ENCODE assay signal across 7 mouse cellular contexts in genomic region chr8:70609849-70610795, GRCm38 (mm10). TPM values are rescaled to one million over a fixed set of nuclear protein-coding genes. Genes with fewer than 3 reads are reported as not detected.
A peak's percentile ranks its signal among the peaks of the same experiment; 100 is the strongest.
DNase-seq lines count a peak whose midpoint lies in the region; ATAC-seq lines count a peak whose summit lies in the region.

No protein-coding gene starts in this region.

- H3K4me2 ChIP-seq in intestine, embryonic 14.5 days (ENCODE audit: low read length): peak overlapping the region; percentile 98
- H3K4me2 ChIP-seq in midbrain, embryonic 11.5 days: peak overlapping the region; percentile 92

- ATAC-seq in intestine, embryonic 14.5 days (replicated peaks; ENCODE audit: low FRiP score, low TSS enrichment, low read depth): peak; percentile 72
- ATAC-seq in midbrain, embryonic 11.5 days (ENCODE audit: low FRiP score): peak; percentile 60

- H3K36me3 ChIP-seq in intestine, embryonic 14.5 days (ENCODE audit: control insufficient read depth, insufficient read depth, low read length): no peaks in the 10 kb centered on the region
- peaks cover 14% of the 10 kb centered on the region for H3K36me3 ChIP-seq in limb, embryonic 10.5 days
- H3K36me3 ChIP-seq in midbrain, embryonic 11.5 days (ENCODE audit: control insufficient read depth, insufficient read depth, low read length): no peaks in the 10 kb centered on the region

- H3K27me3 ChIP-seq in intestine, embryonic 14.5 days (replicated peaks; ENCODE audit: control insufficient read depth, insufficient read depth, low read length): no peaks in the 10 kb centered on the region
- H3K27me3 ChIP-seq in limb, embryonic 10.5 days (ENCODE audit: low read depth, poor library complexity, severe bottlenecking): no peaks in the 10 kb centered on the region
- no peaks in the 10 kb centered on the region; the same call in 1 of the 2 replicates for H3K27me3 ChIP-seq in midbrain, embryonic 11.5 days (ENCODE audit: control insufficient read depth, insufficient read depth, low read length)

- H3K27ac ChIP-seq in intestine, embryonic 14.5 days (ENCODE audit: low read depth): peak overlapping the region; percentile 100
- H3K27ac ChIP-seq in limb, embryonic 10.5 days: peak overlapping the region; percentile 99
- H3K27ac ChIP-seq in midbrain, embryonic 11.5 days (ENCODE audit: low read depth, low read length): peak overlapping the region; percentile 93

- peak overlapping the region; percentile 48 for H3K4me3 ChIP-seq in intestine, embryonic 14.5 days (ENCODE audit: low read depth, low read length)
- peak overlapping the region; percentile 87 for H3K4me3 ChIP-seq in limb, embryonic 10.5 days
- H3K4me3 ChIP-seq in midbrain, embryonic 11.5 days (ENCODE audit: low read depth, low read length): peak overlapping the region; percentile 42

- under 1% methylated on average over 41 of the region's 45 CpGs for WGBS in intestine, embryonic 14.5 days
- 1% methylated on average over 43 of the region's 45 CpGs for WGBS in limb, embryonic 10.5 days
- 1% methylated on average over 45 of the region's 45 CpGs for WGBS in midbrain, embryonic 11.5 days

- DNase-seq in adrenal gland, adult (ENCODE audit: inconsistent age in 2 of 2, low spot score in 1 of 2): peak; percentile 94 to 95
- peak; percentile 89 for DNase-seq in embryo, embryonic 11.5 days (ENCODE audit: low read depth, low spot score)
- DNase-seq in gastrocnemius, postnatal 36 days: peak; percentile 79 to 92
- DNase-seq in intestine, embryonic 14.5 days (ENCODE audit: low spot score): peak; percentile 92
- peak; percentile 93 for DNase-seq in limb, embryonic 10.5 days (ENCODE audit: low spot score)
- peak; percentile 98 for DNase-seq in midbrain, embryonic 11.5 days (ENCODE audit: low spot score, missing footprints)
- DNase-seq in skeletal muscle tissue, adult 2 months (ENCODE audit: low read depth, low spot score): peak; percentile 98

- peak overlapping the region; percentile 84 for H3K9ac ChIP-seq in intestine, embryonic 14.5 days (ENCODE audit: low read length)
- peak overlapping the region; percentile 70 for H3K9ac ChIP-seq in midbrain, embryonic 11.5 days (ENCODE audit: low read length)

- no peaks in the 10 kb centered on the region for H3K9me3 ChIP-seq in intestine, embryonic 14.5 days (ENCODE audit: control insufficient read depth, low read length)
- H3K9me3 ChIP-seq in limb, embryonic 10.5 days (replicated peaks): no peaks in the 10 kb centered on the region
- H3K9me3 ChIP-seq in midbrain, embryonic 11.5 days (ENCODE audit: control insufficient read depth, low read length): no peaks in the 10 kb centered on the region

- peaks cover 36% of the 10 kb centered on the region for H3K4me1 ChIP-seq in intestine, embryonic 14.5 days (replicated peaks; ENCODE audit: control insufficient read depth, insufficient read depth, low read length)
- H3K4me1 ChIP-seq in limb, embryonic 10.5 days: peaks cover 66% of the 10 kb centered on the region
- peaks cover 40% of the 10 kb centered on the region for H3K4me1 ChIP-seq in midbrain, embryonic 11.5 days (ENCODE audit: control insufficient read depth, insufficient read depth, low read length)

- intact Hi-C loops in gastrocnemius, postnatal 36 days (cut with DNase I): no loop called here

RNA-seq across cellular contexts. Expression of gene Ssbp4, which starts 1.4 kb away (rescaled TPM):
- 10 to 100 TPM; 12.5 to 15.9 TPM for total RNA-seq in gastrocnemius, postnatal 36 days (2021)
- 124 and 125 TPM in 2 replicates for polyA plus RNA-seq in intestine, embryonic 14.5 days (2014; fragmentation: Nextera tagmentation; extraction: Ambion mirVana)
- 164 and 182 TPM in 2 replicates for polyA plus RNA-seq in limb, embryonic 10.5 days (2016; fragmentation: Nextera tagmentation; extraction: Ambion mirVana)
- 87.8 and 96.9 TPM in 2 replicates for polyA plus RNA-seq in midbrain, embryonic 11.5 days (2014; fragmentation: Nextera tagmentation; extraction: Ambion mirVana)

RNA-seq across cellular contexts. Expression of gene Lrrc25, which starts 5.8 kb away (rescaled TPM):
- total RNA-seq in gastrocnemius, postnatal 36 days (2021): under 1 TPM; 0.38 to 0.64 TPM
- 1.2 and 2.0 TPM in 2 replicates for polyA plus RNA-seq in intestine, embryonic 14.5 days (2014; fragmentation: Nextera tagmentation; extraction: Ambion mirVana)
- polyA plus RNA-seq in limb, embryonic 10.5 days (2016; fragmentation: Nextera tagmentation; extraction: Ambion mirVana): 0.38 and 0.64 TPM in 2 replicates
- 1.2 and 1.3 TPM in 2 replicates for polyA plus RNA-seq in midbrain, embryonic 11.5 days (2014; fragmentation: Nextera tagmentation; extraction: Ambion mirVana)

RNA-seq across cellular contexts. Expression of gene Isyna1, which starts 15.9 kb away (rescaled TPM):
- 1 to 10 TPM; 4.1 to 5.1 TPM for total RNA-seq in gastrocnemius, postnatal 36 days (2021)
- 86.8 and 106 TPM in 2 replicates for polyA plus RNA-seq in intestine, embryonic 14.5 days (2014; fragmentation: Nextera tagmentation; extraction: Ambion mirVana)
- 214 and 225 TPM in 2 replicates for polyA plus RNA-seq in limb, embryonic 10.5 days (2016; fragmentation: Nextera tagmentation; extraction: Ambion mirVana)
- polyA plus RNA-seq in midbrain, embryonic 11.5 days (2014; fragmentation: Nextera tagmentation; extraction: Ambion mirVana): 46.1 and 56.0 TPM in 2 replicates

RNA-seq across cellular contexts. Expression of gene Gdf15, which starts 22.1 kb away (rescaled TPM):
- total RNA-seq in gastrocnemius, postnatal 36 days (2021): under 1 TPM in 1 of 2 experiments, not detected in 1; 0.18 TPM
- polyA plus RNA-seq in intestine, embryonic 14.5 days (2014; fragmentation: Nextera tagmentation; extraction: Ambion mirVana): 0.55 and 1.1 TPM in 2 replicates
- not detected in 2 replicates for polyA plus RNA-seq in limb, embryonic 10.5 days (2016; fragmentation: Nextera tagmentation; extraction: Ambion mirVana)
- polyA plus RNA-seq in midbrain, embryonic 11.5 days (2014; fragmentation: Nextera tagmentation; extraction: Ambion mirVana): 0.10 and 0.11 TPM in 2 replicates

RNA-seq across cellular contexts. Expression of gene Pgpep1, which starts 50.1 kb away (rescaled TPM):
- total RNA-seq in gastrocnemius, postnatal 36 days (2021): 10 to 100 TPM; 11.1 to 15.9 TPM
- 65.5 and 65.9 TPM in 2 replicates for polyA plus RNA-seq in intestine, embryonic 14.5 days (2014; fragmentation: Nextera tagmentation; extraction: Ambion mirVana)
- 44.7 and 45.0 TPM in 2 replicates for polyA plus RNA-seq in limb, embryonic 10.5 days (2016; fragmentation: Nextera tagmentation; extraction: Ambion mirVana)
- 103 and 108 TPM in 2 replicates for polyA plus RNA-seq in midbrain, embryonic 11.5 days (2014; fragmentation: Nextera tagmentation; extraction: Ambion mirVana)

Comparison
In these comparisons a context has a peak if more than half of its experiments do, and no peak if none do; other contexts are left out.
1. Peak in every context shown above with its lines: DNase-seq, ATAC-seq, H3K4me3 ChIP-seq and H3K27ac ChIP-seq.